Mouse (Mus musculus) layer of hippocampus, adult 11-12 months (tissue): Measurements from ENCODE around the gene Zfp541.

Experiments used
- DNase-seq: peaks from one replicate; pipeline ENCODE4 v3.0.0; 2022; ENCODE audit warnings: low spot score

The Zfp541 gene

DNA sequence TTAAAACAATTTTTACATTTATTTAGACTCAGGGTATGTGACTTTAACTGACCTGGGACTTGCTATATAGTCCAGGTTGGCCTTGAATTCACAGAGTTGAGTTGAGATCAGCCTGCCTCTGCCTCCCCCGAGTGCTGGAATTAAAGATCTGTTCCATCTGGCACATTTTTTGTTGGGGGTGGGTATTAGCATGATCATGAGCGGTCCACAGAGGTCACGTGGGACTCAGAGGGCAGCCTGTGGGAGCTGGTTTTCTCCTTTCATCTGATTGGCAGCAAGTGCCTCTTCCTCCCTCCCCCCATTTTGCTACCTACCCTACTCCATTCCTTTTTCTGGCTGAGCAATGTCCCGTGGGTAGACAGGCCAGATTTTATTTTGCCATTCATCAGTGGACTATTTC lies 19.0 kb downstream of the Zfp541 start:
- DNase-seq = no peak

DNA sequence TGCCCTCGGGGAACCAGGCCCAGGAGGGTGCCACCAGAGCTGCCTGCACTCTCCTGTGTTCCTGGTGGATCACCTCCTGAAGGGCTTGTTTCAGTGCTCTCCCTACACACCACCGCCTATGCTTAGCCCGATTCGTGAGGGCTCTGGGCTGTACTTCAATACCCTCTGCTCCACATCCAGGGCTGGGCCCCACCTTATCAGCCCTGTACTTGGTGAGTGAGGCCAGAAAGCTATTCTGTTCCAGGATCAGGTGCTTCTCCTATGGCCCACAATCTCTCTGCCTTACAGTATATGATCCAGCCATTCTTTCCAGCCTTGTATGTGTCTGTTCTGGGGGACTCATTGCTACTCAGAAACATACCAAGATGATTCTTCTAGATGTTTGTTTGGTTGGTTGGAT lies 21.7 kb downstream of the Zfp541 start:
- no peak for DNase-seq

DNA sequence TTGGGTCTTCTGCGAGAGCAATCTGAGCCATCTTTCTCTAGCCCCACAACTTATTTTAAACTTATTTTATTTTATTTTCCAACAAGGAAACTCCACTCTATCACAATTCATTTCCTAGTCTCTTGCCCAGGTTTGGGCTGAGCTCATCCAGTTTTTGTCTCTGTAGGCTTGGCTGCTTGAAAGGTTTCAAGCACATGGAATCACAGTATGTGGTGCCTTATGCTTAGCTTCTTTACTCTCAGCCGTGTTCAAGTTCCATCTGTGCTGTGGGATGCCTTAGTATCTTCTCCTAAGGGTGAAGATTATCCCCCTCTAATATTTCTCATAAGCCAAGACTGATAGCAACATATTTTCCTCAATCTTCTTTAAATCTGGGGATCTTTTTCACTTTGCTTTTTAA lies 26.0 kb downstream of the Zfp541 start:
- no peak for DNase-seq

DNA sequence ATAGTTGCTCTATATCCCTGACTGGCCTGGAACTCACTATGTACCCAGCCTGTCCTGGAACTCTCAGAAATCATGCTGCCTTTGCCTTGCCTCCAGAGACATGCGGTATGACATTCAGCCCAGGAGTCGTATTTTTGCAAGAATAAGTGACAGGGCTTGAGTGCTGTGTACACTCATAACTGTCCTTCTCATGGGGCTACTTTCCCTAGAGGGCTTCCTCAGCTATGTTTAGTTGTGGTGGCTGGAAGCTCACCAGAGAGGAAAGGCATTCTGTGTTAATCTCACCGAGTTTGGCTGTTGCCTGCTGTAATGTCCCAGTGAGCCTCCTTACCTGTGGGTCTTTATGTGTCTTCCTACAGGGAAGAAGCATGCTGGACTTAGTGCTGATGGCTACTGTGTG lies 33.0 kb downstream of the Zfp541 start:
- no peak for DNase-seq

DNA sequence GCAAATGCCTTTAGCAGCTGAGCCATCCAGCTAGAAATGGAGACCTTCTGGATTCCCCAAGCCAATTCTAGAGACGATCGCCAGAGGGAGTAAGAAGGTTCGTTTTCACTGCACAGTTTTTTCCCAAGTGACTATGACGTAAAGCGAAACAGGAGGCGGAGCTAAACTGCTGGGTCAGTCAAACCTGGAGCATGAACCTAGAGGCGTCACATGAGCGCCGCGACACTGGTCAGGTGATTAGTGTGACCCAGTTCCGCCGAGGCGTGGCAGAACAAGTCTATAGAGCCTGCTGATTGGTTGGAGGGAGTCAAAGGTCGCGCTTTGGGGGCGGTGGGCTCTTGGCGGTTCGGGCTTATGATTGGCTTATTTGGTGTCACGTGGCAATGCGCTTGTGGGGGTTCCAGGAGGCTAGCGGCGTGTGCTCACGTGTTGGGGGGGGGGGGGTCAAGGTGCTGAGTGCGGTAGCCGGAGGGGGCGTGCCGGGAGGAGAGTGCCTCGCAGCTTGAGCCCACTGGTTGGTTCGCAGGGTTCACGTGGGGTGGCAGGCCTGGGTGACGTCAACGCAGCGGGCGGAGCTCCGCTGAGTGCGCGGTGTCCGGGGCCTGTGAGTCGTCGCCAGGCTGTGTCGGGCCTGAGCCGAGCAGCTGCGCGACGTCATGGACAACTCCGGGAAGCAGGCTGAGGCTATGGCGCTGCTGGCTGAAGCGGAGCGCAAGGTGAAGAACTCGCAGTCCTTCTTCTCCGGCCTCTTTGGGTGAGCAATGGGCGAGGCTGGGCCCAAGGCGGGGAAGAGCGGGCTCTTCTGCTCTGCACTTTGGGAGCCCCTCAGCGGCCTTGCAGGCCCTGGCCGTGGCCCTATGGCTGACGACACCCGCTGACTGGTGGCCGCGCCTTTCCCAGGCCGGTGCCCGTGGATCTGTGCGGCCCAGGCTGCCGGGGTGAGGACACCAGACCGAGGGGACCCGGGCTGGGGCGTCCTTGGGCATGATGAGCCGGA lies 36.7 kb downstream of the Zfp541 start, which contains the start of gene Napa:
Gene Napa (plus strand): TSS at position 438 of the 997 bp plus-strand sequence.
- DNase-seq = peak; percentile 100

DNA sequence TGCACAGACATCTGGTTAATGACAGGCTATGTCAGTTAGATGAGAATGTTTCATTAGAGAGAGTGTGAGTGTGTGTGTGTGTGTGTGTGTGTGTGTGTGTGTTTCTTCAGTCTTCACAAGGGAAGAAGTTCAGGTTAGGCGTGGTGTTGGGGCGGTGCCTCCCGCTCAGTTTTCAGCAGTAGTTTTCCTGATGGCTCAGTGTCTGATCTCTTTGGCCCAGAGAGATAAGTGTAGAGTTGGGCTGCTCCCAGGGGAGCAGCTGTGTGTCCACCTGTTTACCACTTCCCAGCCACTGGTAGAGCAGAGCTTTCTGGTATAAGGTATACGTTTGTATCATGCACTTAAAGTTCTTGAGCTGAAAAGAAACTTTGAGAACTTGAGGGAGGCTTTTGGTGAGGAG lies 38.3 kb downstream of the Zfp541 start:
- DNase-seq = no peak

DNA sequence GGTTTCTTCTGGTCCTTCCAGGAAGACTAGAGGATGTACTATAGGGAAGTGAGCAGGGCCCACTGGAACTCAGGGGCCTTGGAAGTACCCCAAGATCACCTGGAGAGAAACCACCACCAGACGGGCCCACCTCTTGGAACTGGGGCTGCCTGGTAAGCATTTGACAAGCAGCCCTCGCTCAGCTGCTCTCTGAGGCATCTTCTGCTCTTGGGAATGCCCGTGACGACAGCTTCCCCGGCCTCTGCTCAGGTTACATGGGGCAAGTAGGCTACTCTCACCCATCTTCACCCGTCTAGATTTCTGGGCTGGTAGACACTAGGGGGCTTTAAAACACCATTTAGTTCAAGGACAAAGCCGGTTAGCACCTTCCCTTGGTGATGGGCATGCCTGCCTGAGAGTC lies 39.5 kb downstream of the Zfp541 start:
- DNase-seq = no peak

DNA sequence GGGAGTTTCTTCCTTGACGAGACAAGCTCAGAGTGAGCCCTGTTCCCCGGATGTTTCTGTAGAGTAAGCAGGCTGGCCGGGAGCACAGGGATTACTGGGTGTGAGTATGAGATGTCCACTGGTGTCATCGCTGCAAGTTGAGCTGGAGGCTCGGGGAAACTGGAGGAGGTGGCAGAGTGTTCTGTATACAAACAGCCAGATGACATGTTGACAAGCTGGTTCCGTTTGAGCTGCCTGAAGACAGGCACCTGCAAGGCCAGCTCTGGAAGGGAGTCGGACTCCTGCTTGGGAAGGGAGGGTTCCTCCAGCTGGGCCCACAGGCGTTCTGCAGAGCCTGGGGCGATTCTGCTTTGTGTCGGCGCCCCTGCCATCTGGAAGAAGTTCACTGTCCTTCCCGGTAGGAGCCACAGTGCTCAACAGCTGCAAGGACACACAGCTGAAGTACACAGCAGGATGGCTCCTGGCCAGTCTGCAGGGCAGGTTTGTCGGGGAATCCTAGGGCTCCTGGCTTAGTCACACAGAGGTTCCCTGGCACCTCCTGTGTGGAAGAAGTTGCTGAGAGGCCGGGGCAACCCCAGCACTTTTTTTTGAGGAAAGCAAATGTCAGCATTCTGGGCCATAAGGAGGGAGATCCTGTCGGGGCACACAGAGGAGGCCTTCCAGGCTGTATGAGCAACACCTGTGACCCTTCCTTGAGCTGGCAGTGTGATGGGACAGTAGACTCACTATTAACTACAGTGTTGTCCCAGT lies 40.3 kb downstream of the Zfp541 start:
- no peak for DNase-seq

DNA sequence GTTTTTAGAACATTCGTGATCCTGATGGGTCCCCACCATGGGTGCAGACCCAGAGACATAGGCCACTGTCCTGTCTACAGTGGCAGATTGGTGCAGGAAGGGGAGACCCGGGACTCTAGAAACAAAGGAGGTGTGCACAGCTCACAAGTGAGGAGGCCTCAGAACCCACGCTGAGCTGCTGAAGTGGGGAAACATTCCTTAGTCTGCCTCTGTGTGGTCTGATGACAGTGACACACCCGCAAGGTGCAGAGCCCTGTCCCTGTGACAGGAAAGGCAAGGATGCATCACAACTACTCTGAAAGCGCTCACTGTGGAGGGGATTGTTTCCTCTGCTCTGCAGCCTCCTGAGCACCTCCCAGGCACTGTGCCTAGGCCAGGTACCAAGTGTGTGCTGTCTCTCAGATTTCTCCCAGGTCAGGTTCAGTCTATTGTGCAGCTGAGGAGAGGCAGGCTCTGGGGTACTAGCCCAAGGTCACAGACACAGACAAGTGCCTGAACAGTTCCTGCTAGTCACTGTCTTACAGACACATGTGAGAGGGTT lies 41.1 kb downstream of the Zfp541 start:
- DNase-seq = no peak

DNA sequence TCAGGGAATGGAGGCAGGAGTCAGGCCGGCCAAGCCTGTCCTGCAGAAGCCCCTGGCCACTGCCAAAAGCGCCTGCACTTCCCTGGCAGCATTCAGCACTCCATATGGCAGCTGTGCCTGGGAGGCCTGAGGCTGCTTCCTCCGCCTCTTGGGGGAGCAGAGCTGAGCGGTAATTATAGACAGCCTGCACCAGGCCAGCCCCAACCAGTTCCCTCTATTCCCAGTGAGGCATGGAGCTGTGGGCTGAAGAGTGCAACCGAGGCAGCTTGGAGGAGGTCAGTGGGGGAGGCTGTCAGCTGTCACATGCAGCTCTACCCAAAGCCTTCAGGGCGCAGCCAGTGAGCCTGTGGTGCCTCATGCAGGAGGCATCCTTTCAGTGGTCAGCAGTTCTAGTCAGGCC lies 42.1 kb downstream of the Zfp541 start:
- DNase-seq = peak; percentile 81

DNA sequence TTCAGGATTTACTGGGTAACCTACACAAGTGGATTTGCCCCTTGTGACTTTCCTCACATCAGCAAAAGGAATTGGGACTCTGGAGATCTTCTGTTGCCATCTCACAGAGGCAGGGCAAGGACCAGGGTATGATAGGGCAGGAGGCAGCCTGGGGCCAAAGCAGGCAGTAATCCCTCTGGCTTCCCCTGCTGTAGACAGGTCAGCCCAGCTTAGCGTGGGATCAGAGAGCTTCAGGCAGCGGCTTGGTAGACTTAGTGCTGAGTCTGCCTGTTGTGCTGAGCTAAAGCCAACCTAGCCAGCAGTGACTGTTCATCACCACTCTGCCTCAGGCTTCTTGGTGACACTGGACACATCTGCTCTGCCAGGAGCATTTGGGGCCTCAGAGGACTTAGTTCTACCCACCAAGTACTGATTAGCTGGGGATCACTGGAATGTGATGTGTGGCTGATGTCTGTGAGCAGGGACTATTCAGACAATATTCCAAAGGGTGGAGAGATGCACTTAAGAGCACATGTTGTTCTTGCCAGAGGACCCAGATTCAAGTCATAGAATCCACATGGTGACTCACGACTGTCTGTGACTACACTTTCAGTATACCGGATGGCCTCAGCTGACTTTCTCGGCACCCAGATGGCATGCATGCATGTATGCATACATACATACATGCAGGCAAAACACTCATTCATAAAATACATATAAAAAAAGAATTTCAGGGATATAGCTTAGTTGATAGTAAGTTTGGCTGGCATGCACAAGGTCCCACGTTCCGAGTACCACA lies 43.2 kb downstream of the Zfp541 start:
- no peak for DNase-seq

DNA sequence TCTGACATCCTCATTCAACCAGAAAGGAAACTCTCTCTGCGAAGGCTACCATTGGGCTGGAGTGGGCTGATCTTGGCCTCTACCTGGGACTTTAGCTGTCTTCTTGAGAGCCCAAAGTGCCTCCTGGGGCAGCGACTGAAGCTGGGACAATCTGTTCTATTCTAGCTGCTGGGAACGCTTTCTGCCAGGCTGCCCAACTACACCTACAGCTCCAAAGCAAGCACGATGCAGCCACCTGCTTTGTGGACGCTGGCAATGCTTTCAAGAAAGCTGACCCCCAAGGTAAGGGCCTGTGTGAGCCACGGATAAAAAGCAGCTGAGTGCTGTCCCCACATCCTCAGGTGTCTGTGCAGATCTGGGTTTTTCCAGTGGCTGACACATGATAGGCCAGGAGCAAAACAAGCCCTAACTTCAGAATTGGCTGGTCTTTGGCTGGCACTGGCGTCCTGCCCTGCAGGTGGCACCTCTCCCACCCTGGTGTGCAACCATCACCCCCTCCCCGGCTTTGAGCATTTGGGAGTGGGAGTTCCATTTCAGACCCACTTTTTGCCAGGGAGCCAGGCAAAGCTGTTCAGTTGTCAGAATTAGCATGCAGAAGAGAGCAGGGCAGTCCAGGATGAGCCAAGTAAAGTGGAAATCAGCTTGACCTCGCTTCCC lies 47.4 kb downstream of the Zfp541 start:
- peak; percentile 44 for DNase-seq

DNA sequence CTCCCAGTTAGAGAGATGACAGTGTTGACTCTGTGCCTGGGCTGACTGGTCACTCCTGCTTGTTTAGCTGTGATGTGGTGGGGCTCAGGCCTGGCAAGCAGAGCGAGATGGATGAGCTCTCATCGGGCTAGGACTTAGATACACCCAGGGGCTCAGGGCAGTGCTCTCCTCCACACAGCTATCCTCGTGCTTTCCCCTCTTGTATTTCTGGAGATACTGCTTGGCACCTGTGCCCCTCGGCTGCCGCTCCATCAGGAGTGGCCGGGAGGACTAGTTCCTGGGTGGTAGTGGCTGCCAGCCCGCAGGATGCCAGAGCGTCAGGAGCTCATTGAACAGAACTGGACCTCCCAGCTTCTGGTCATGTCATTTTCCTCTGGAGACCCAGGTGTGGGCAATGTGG lies 48.5 kb downstream of the Zfp541 start:
- peak; percentile 43 for DNase-seq

DNA sequence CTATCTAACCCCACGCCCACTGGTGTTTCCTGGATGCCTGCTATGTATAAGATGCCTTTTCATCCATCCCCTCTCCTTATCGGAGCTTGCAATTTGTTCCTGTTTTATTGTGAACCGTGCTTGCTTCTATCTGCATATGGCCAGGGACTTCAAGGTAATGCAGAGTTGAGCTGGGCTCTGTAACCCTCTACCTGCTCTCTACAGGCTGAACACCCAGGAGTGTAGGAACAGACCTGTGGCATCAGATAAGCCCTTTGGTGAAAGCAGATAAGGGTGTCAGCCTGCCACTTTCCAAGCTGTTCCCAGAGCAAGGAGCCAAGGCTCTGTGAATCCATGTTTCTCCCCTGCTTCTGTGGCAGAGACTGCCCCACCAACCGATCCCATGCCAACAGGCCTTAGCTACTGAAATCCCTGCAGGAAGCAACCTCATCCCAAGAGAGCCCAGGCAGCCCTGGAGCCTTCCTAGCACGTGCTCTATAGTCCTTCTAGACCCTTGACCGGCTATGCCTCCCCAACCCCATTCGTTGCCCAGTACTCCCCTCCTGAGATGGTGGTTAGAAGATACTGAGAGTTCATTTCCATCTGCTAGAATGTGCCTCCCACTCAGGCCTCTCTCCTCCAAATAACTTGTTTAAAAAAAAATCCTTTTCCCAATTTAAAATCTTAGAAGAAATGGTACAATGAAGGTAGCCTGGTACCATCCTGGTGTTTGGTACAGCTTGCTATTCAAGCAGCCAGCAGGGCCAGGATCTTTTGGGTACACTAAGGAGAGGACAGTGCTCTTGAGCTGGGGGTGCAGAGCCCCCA lies 49.9 kb downstream of the Zfp541 start:
- DNase-seq = peak; percentile 14

DNA sequence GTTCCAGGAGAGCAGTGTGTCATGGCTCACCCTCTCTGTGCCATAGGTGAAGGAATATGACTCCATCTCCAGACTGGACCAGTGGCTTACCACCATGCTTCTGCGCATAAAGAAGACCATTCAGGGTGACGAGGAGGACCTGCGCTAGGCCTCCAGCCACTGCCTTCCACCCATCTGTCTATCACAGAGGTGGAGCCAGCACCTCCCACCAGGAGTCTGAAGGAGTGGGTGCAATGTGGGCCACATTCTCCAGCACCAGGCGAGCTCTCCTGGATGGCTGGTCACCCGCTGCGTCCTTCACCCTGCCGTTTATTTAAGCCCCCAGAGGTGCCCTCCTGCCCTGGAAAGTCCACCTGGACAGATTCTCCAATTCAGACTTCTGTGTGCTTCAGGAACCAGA lies 54.8 kb downstream of the Zfp541 start:
- DNase-seq = no peak

DNA sequence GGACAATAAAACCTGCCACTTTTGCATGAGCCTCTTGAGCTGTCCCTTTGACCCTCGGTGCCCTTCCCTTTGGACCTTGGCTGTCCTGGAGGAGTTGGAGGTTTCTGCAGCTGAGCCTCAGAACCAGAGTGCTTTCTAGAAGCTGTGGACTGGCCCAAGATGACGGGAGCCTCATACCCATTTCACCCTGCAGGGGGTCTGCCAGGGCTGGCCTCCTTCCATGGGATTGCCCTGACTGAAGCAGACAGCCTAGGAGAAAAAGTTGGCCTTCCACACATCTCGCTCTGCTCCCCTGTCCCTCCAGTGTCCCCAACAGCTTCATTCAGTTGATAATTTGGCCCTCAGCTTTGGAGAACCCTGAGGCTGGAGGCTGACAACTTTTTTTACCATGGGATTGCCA lies 55.5 kb downstream of the Zfp541 start:
- DNase-seq = no peak

DNA sequence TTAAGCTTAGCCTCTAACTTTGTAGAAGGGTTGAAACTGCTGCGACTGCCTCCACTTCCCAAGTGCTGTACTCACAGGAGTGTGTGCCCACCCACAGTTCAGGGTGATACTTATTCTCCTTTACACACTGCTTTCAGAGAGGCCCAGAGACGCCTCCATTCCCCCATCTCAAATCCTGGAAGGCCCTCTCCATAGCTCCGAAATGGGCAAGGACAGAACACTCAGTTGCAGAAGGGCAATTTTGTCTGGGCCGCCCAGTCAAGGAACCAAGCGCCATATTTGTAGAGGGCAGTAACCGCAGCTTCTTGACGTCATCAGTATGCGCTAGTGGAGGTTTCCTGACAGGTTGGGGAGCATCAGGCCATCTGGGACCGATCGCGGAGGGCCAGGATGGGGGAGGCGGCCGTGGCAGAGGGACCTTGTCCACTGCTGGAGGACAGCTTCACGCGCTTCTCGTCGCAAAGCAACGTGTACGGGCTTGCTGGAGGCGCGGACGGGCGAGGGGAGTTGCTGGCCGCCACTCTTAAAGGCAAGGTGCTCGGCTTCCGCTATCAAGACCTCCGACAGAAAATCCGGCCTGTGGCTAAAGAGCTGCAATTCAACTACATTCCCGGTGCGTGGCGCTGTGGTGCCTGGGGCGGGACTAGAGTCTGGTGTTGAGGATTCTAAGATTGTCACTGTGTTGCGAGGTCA lies 58.1 kb downstream of the Zfp541 start, which contains the start of gene Kptn:
Gene Kptn (plus strand): TSS at position 327 of the 693 bp plus-strand sequence.
- peak; percentile 92 for DNase-seq

DNA sequence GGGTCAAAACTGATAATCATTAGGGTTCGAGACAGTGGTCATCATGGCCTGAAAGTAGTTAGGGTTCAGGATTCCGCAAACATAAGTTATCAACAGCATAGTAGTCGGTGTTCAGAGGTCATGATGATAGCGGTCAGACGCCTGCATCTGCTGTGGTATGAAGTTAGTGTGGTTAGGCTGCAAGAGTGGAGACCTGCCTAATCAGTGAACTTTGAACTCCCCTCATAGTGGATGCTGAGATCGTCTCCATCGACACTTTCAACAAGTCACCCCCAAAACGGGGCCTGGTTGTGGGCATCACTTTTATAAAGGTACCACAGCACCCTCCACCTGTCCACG lies 58.6 kb downstream of the Zfp541 start:
- no peak for DNase-seq

DNA sequence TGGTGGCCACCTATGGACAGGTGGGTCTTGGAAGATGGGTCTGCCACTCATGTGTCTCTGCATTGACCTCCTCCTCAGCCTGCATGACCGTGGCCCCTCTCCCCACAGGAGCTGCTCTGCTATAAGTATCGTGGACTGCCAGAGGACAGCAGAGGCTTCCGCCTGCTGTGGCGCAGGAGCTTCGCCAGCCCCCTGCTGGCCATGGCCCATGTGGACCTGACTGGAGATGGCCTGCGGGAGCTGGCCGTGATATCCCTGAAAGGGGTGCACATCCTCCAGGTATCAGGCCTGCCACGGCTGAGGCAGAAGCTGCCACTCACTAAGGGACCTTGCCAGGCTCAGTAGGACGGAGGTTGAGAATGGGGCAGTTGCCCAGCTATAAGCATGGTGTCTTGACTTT lies 64.2 kb downstream of the Zfp541 start:
- no peak for DNase-seq

DNA sequence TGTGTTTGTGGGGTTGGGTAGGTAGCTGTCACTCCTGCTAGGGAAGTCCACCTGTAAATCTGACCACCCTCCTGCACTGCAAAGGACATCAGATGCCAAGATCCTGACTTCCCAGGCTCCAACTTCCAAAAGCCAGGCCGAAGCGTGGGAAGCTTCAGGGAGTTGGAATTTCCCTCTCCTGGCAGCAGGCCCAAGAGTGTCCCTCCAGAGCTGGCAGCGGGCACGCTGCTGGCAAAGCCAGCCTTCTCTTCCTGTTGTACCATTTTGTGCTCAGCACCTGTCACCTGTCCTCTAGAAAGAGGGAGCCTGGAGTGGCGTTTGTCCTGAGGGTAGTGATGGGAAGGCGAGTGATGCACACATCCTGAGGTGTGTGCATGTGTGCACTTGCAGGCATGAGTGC lies 66.7 kb downstream of the Zfp541 start:
- no peak for DNase-seq
